Mouse (Mus musculus) heart, adult 2 months (tissue): ENCODE data around the gene Phf5a. TPM values are rescaled to one million over a fixed set of nuclear protein-coding genes. Genes with fewer than 3 reads are reported as not detected.
A peak's percentile ranks its signal among the peaks of the same experiment; 100 is the strongest.
"Not testable (repeated sequence)": the region's sequence is repeated elsewhere in the genome, so short reads cannot be mapped to it uniquely, and the experiment has no call there.

ENCODE experiments used
- DNase-seq, 2 experiments: peaks; one replicate each; pipeline ENCODE4 v3.0.0; 2021
- H3K27ac ChIP-seq: fragments of 200-600 bp; 2 replicates; pipeline ENCODE4 v1.8.1; 2022
- H3K27me3 ChIP-seq: fragments of 200-500 bp; 2 replicates; pipeline ENCODE4 v1.6.1; 2012; ENCODE audit warnings: mild to moderate bottlenecking, low read length, inconsistent platforms, mixed read lengths; ENCODE audit not compliant: control insufficient read depth, insufficient read depth
- H3K36me3 ChIP-seq: fragments of 200-500 bp; 2 replicates; pipeline ENCODE4 v1.6.1; 2012; ENCODE audit warnings: low read length, inconsistent platforms; ENCODE audit not compliant: control insufficient read depth, insufficient read depth
- H3K4me1 ChIP-seq: fragments of 200-500 bp; 2 replicates; pipeline ENCODE4 v1.6.1; 2011; ENCODE audit warnings: low read length; ENCODE audit not compliant: control insufficient read depth, insufficient read depth
- H3K4me3 ChIP-seq: fragments of 200-600 bp; 2 replicates; pipeline ENCODE4 v1.8.1; 2022
- H3K79me2 ChIP-seq: fragments of 200-500 bp; replicated peaks from 2 replicates; pipeline ENCODE4 v1.6.1; 2012; ENCODE audit warnings: mild to moderate bottlenecking, inconsistent platforms, low read length, moderate library complexity, mixed read lengths; ENCODE audit not compliant: control insufficient read depth, insufficient read depth
- H3K9ac ChIP-seq: fragments of 200-500 bp; 2 replicates; pipeline ENCODE4 v1.6.1; 2012; ENCODE audit warnings: low read depth, mild to moderate bottlenecking, control low read depth, inconsistent platforms, low read length, mixed read lengths
- CTCF ChIP-seq: fragments of 200-600 bp; IDR thresholded peaks from 2 replicates; pipeline ENCODE4 v1.8.1; 2022; ENCODE audit warnings: antibody characterized with exemption, mild to moderate bottlenecking, moderate library complexity
- EP300 ChIP-seq: fragments of 200-500 bp; IDR thresholded peaks from 2 replicates; pipeline ENCODE4 v1.6.1; 2011; ENCODE audit warnings: low read depth, low read length, control low read depth; ENCODE audit not compliant: insufficient read depth
- POLR2A ChIP-seq: fragments of 200-500 bp; IDR thresholded peaks from 2 replicates; pipeline ENCODE4 v1.6.1; 2011; ENCODE audit warnings: mild to moderate bottlenecking, low read depth, low read length, control low read depth; ENCODE audit not compliant: insufficient read depth
- WGBS: fragments of 180-500 bp; shearing (Covaris S2); methylation state at CpG from one replicate; pipeline ENCODE4 v1.1.7; 2018; 5-methylcytosine and 5-hydroxymethylcytosine counted together
- intact Hi-C: fragments of 180-260 bp; cut with DNase I; formaldehyde crosslinking; loops from one replicate; pipeline ENCODE4 v1.15.1; 2025
- polyA plus RNA-seq: library from polyadenylated mRNA; depleted of rRNA; stranded (reverse); fragments of >200 nt; gene quantifications from 2 replicates; pipeline ENCODE4 v1.2.3, GENCODE M21; 2012
- total RNA-seq, 2 experiments: library from RNA; stranded (reverse); gene quantifications; 2 replicates each; pipeline ENCODE4 v1.2.3; 2021

Phf5a gene
- total and polyA plus RNA-seq, 3 experiments = 30.2 to 36.5 (median 30.2) TPM

GRCm38 (mm10) chr15:81917201-81917600 is 45.5 kb upstream of the Phf5a start:
- WGBS = 83% methylated on average over 12 of the region's 12 CpGs
- Histone ChIP-seq H3K27me3 (no peaks in the 10 kb centered on the region), H3K27ac (no peak overlapping the region), H3K36me3 (no peaks in the 10 kb centered on the region), H3K4me3 (no peak overlapping the region), H3K79me2 (no peaks in the 10 kb centered on the region), H3K9ac (no peak overlapping the region), H3K4me1 (0 out of 2 replicates have a peak, but pooled peaks cover 1% of the 10 kb centered on the region)
- TF ChIP-seq CTCF (no peak), EP300 (no peak), POLR2A (0 out of 2 replicates have a peak, but pooled peaks have one; percentile 8)
- intact Hi-C loops = loop anchor here (1.0 kb wide), 1 partner anchor 86 kb away; no protein-coding TSS in a partner anchor
- DNase-seq = no peak

GRCm38 (mm10) chr15:81915663-81916062 is 44.0 kb upstream of the Phf5a start:
- Histone ChIP-seq H3K4me3 (no peak overlapping the region), H3K27me3 (no peaks in the 10 kb centered on the region), H3K4me1 (no peaks in the 10 kb centered on the region), H3K27ac (peak overlapping the region; percentile 1), H3K9ac (no peak overlapping the region), H3K79me2 (no peaks in the 10 kb centered on the region), H3K36me3 (no peaks in the 10 kb centered on the region)
- DNase-seq = no peak
- 49% methylated on average over 5 of the region's 5 CpGs for WGBS
- TF ChIP-seq EP300 (no peak), CTCF (no peak), POLR2A (no peak)
- intact Hi-C loops = no loop called here

GRCm38 (mm10) chr15:81914668-81915067 is 43.0 kb upstream of the Phf5a start:
- no peaks in the 10 kb centered on the region for H3K36me3 ChIP-seq
- H3K79me2 ChIP-seq = no peaks in the 10 kb centered on the region
- no peak overlapping the region for H3K4me3 ChIP-seq
- no peak for DNase-seq
- no peak overlapping the region for H3K27ac ChIP-seq
- WGBS = 58% methylated on average over 5 of the region's 5 CpGs
- no peak for TF ChIP-seq CTCF
- no peak for TF ChIP-seq POLR2A
- TF ChIP-seq EP300 = no peak
- H3K27me3 ChIP-seq = no peaks in the 10 kb centered on the region
- intact Hi-C loops = no loop called here
- no peak overlapping the region for H3K9ac ChIP-seq
- no peaks in the 10 kb centered on the region for H3K4me1 ChIP-seq

- Histone ChIP-seq H3K79me2 (no peaks in the 10 kb centered on the region), H3K27me3 (no peaks in the 10 kb centered on the region), H3K36me3 (no peaks in the 10 kb centered on the region), H3K4me1 (no peaks in the 10 kb centered on the region), H3K27ac (peak overlapping the region; percentile 40), H3K9ac (no peak overlapping the region), H3K4me3 (no peak overlapping the region)
- no peak for DNase-seq
- 34% methylated on average over 2 of the region's 2 CpGs for WGBS
- intact Hi-C loops = no loop called here
- no peak for TF ChIP-seq EP300
- TF ChIP-seq CTCF = no peak
- no peak for TF ChIP-seq POLR2A
These were observed 40.8 kb upstream of the Phf5a start for GRCm38 (mm10) chr15:81912498-81912897.

- intact Hi-C loops, H3K27ac ChIP-seq, H3K79me2 ChIP-seq, DNase-seq, H3K27me3 ChIP-seq, H3K4me1 ChIP-seq, H3K36me3 ChIP-seq, H3K4me3 ChIP-seq, H3K9ac ChIP-seq: not testable (repeated sequence)
- 88% methylated on average over 4 of the region's 4 CpGs for WGBS
- peak; percentile 59 for TF ChIP-seq CTCF
These were observed 37.1 kb upstream of the Phf5a start for GRCm38 (mm10) chr15:81908767-81909166.

GRCm38 (mm10) chr15:81907953-81908352 is 36.2 kb upstream of the Phf5a start:
- TF ChIP-seq EP300 = no peak
- no peak for TF ChIP-seq POLR2A
- no peak for TF ChIP-seq CTCF
- Histone ChIP-seq H3K27ac (no peak overlapping the region), H3K9ac (no peak overlapping the region), H3K4me3 (no peak overlapping the region), H3K4me1 (no peaks in the 10 kb centered on the region), H3K36me3 (peaks cover 2% of the 10 kb centered on the region; the same call in 1 of the 2 replicates), H3K79me2 (peaks cover 2% of the 10 kb centered on the region; the same call in 1 of the 2 replicates), H3K27me3 (no peaks in the 10 kb centered on the region)
- 76% methylated on average over 8 of the region's 8 CpGs for WGBS
- no peak for DNase-seq
- intact Hi-C loops = no loop called here
